Mouse (Mus musculus) megakaryocyte, embryonic 14.5 days (primary cell): Measurements from ENCODE around the gene Cyb561.

ENCODE experiments used
- FLI1 ChIP-seq: IDR thresholded peaks from 2 replicates; pipeline ENCODE4 v1.6.1; 2012; ENCODE audit warnings: low read length, inconsistent platforms, mixed read lengths
- GATA1 ChIP-seq: IDR thresholded peaks from 3 replicates; pipeline ENCODE4 v1.6.1; 2012; ENCODE audit warnings: mixed read lengths, low read length, inconsistent platforms, borderline replicate concordance

GRCm38 (mm10) chr11:105928171-105928570, 25.0 kb downstream of the Cyb561 start:
- TF ChIP-seq FLI1 (no peak), GATA1 (no peak)
